Mouse (Mus musculus): ENCODE results near the gene Ifit3.
A peak's percentile ranks its signal among the peaks of the same experiment; 100 is the strongest.
"Not testable (repeated sequence)": the region's sequence is repeated elsewhere in the genome, so short reads cannot be mapped to it uniquely, and the experiment has no call there.

The Ifit3 gene

DNA sequence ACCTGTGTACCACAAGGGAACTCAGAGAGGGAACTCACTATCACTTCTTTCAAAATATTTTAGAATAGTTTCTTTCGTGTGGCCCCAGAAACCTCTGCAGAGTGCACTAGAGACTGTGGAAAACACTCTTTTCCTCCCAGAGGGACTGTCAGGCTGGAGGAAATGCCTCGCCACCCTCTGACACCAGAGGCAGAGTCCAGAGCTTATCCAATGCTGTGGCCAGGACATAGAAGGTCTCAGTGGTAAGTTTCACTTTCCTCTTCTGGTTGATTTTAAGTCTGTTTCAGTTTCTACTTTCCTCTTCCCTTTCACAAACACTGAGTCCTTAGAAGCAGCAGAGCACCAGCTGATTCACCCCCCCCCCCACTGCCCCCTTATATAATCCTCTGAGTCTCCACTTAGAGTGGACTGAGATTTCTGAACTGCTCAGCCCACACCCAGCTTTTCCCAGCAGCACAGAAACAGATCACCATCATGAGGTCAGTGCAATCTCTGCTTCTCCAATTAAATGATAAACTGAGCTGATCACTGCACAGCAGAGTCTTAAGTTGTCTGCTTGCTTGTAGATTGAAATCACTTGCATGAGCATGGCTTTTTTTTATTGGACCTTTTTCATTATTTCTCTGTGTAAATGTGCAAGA lies at the start of gene Ifit3:
Gene Ifit3, plus strand, starts transcription at position 406 of the 641 bp plus-strand sequence.
- DNase-seq (ENCODE audit: low read depth, low spot score), result not testable (repeated sequence)

GRCm38 (mm10) chr19:34539422-34539821 lies 43.9 kb upstream of the Ifit3 start:
- no peak for DNase-seq (ENCODE audit: low read depth, low spot score)

- DNase-seq (ENCODE audit: low read depth, low spot score), result no peak
Observed at GRCm38 (mm10) chr19:34546211-34546610, 37.1 kb upstream of the Ifit3 start.

DNA sequence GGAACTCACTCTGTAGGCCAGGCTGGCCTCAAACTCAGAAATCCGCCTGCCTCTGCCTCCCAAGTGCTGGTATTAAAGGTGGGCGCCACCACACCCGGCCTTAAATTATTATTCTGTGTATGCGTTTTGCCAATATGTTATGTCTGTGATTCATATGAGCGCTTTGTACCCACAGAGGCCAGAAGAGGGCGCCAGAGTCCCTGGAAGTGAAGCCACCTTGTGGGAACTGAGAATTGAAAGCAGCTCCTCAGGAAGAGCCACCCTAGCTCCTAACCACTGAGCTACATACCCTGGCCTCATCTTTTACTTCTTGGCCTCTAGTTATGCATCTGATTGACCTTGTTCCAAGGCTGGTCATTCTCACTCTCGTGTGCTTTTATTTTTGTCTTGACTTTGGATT lies 35.4 kb upstream of the Ifit3 start:
- DNase-seq (ENCODE audit: low read depth, low spot score), result peak; percentile 82

DNA sequence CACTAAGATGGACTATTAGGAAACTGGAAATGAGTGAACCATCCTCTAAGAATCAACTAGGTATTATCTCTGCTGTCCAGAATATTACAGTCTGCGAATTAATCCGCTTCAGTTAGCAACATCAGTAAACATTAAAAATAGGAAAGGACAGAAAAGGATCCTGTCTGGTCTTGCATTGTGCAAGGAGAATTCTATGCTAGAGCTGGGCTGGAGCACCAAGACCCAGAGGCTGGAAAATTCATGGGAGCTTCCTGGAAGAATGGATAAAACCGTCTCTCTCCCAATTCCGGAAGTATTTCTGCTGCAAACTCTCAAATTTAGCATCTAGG lies 33.2 kb upstream of the Ifit3 start:
- no peak for DNase-seq (ENCODE audit: low read depth, low spot score)

DNA sequence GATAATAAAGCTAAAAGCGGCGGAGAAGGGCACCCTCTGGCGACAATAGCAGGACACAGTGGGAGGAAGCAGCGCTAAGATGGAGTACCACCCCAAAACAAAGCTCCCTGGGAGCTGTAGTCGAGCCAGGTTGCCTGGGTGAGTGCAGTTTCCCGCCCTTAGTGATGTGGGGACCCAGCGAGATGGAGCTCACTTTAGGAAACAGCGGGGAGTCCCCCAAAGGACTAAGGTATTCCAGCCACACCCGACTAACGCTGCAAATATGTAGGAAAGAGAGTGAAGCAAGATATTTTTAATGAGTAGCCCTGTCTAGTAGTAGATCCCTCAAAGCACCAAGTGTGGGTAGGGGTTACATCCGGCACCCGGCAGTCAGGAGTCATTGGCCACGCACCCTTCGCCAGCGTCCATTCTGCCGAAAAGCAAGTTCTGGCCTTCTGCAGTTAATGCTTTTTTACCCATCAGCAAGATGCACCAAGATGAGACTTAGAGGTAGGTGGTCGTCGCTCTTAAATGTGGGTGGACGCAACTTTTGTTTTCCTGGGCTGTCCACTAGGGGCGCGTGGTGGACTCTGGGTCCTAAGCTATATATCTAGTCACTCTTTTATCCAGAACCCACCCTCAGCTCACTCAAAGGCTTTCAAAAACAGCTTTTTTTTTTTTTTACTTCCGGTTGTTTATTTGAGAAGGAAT lies 32.7 kb upstream of the Ifit3 start, which contains the start of gene Ifit2:
Gene Ifit2, plus strand, starts transcription at position 161 of the 690 bp plus-strand sequence.
- DNase-seq (ENCODE audit: low read depth, low spot score), result peak; percentile 67

- no peak for DNase-seq (ENCODE audit: low read depth, low spot score)
Observed at GRCm38 (mm10) chr19:34551981-34552380, 31.4 kb upstream of the Ifit3 start.

- no peak for DNase-seq (ENCODE audit: low read depth, low spot score)
Observed at GRCm38 (mm10) chr19:34553021-34553420, 30.3 kb upstream of the Ifit3 start.

GRCm38 (mm10) chr19:34553522-34553921 lies 29.8 kb upstream of the Ifit3 start:
- DNase-seq (ENCODE audit: low read depth, low spot score), result no peak

DNA sequence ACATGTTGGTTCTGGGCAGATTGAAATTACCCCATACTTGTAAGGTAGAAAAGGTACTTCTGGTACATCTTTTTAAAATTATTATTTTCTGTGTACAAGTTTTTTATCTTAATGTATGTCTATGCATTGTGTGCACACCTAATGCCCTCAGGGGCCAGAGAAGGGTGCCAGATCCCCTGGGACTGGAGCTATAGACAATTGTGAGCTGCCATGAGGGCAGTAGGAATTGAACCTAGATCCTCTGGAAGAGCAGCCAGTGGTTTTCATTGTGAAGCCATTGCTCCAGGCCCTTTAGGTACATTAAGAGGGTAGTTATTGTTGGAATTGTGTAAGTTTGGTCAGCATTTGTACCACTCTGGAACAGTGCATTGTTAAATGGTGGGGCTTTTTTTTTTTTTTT lies 29.3 kb upstream of the Ifit3 start:
- DNase-seq (ENCODE audit: low read depth, low spot score), result no peak

DNA sequence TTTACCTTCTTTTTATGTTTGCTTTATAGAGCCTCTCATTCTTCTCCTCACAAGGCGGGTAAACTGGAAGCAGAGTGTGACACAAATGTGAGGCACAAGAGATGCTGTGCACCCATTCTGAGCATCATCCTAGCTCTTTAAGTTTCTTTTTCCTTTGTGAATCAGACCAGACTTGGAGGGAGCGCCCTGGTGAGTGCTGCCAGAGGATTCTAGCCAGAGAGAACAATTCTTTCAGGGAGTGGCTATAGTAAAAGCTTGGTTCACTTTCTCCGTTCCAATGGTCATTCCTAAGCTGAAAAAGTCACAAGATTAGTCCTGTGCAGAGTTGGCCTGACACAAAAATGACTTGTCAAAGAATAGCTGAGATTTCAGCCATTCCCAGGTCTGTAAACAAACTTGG lies 26.7 kb upstream of the Ifit3 start:
- no peak for DNase-seq (ENCODE audit: low read depth, low spot score)

GRCm38 (mm10) chr19:34562556-34562955 lies 20.8 kb upstream of the Ifit3 start:
- DNase-seq (ENCODE audit: low read depth, low spot score), result no peak

- no peak for DNase-seq (ENCODE audit: low read depth, low spot score)
Observed at GRCm38 (mm10) chr19:34566178-34566784, 17.1 kb upstream of the Ifit3 start.

- no peak for DNase-seq (ENCODE audit: low read depth, low spot score)
Observed at GRCm38 (mm10) chr19:34568988-34569895, 14.1 kb upstream of the Ifit3 start.

DNA sequence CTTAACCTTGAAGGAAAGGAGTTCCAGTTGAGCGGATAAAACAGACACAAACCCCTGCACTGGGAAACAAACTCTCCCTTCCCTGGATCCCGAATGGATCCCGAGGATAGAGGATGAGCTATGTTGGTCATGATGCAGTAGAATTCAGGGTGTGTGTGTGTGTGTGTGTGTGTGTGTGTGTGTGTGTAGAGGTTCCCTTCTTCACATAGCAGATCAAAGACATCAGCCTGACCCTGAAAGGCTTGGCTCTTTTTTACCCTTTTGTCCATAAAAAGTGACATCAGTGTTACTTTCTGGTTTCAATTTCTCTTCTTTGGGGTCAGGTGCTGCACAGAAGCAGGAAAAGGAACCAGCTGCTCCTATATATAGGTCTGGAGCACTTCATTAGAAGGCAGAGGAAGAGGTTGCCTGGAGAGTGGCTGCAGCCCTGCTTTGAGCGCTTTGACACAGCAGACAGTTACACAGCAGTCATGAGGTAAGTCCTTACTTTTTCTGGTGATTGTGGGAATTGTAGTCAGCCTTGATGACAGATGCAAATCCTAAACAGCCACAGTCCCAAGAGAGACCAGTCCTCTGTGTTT lies 13.3 kb upstream of the Ifit3 start:
- DNase-seq (ENCODE audit: low read depth, low spot score), result no peak

DNA sequence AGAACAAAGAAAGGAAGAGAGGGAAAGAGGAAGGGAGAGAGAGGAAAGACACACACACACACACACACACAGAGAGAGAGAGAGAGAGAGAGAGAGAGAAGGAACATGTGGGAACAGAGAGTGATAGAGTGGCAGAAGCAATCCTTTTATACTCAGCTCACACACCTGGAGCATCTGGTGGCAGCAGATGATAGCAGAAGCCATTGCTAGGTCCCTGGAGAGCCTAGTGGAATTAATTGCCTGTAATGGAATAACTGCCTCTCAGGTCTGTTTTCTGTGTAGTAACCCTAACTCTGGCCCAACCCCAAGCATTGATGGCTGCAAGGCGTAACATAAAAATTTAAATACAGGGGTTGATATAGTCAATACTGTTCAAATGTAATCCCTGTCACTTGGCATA lies 12.3 kb upstream of the Ifit3 start:
- no peak for DNase-seq (ENCODE audit: low read depth, low spot score)

GRCm38 (mm10) chr19:34573650-34574049 lies 9.7 kb upstream of the Ifit3 start:
- DNase-seq (ENCODE audit: low read depth, low spot score), result no peak

DNA sequence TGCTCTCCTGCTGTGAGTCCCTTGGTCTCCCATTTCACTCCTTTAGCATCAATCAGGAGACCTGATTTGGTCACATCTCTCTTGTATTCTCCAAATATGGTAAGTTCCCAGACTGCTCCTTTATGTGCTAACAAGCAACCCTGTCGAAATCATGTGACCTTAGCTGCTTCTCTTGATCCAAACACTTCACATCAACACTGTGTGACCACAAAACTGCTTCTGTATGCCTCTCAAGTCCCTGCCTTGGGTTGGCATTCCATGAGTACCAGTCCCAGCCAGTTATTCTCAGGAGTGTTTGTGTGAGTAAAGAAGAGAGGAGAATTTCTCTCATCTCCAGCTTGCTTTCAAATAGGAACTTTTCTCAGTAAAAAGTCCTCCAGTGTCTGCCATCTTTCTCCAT lies 6.2 kb upstream of the Ifit3 start:
- DNase-seq (ENCODE audit: low read depth, low spot score), result no peak

GRCm38 (mm10) chr19:34582696-34583095 lies 635 bp upstream of the Ifit3 start:
- DNase-seq (ENCODE audit: low read depth, low spot score), result not testable (repeated sequence)

DNA sequence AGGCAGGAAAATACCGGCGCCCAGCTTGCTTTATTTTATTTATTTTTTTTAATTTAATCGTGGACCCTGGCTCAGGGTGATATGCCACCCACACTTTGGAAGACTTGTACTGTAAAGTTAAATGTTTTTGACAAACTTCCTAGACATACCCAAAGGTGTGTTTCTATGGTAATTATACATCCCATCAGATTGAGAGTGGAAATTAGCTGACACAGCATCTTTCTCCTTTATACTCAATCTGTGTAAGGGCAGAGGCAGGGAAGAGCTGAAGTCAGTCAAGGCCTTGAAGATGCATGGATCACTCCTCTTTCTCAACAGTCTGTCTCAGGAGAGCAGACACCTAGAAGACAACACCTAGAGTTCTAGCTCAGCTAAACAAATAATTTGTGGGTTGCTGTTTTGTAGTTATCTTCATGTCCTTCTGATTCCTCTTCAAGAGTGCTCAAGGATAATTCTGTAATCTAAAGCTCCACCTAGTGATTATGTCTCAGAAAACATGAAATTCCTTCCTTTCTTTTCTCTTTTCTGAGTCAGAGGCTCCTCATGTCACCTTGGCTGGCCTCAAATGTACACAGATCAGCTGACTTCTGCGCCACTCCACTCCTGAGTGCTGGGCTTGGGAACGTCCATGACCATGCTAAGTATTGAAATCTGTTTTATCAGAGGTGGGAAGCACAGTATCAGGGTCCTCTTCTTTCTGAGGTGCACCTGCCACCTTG lies 2.6 kb downstream of the Ifit3 start:
- DNase-seq (ENCODE audit: low read depth, low spot score), result not testable (repeated sequence)

Data from R1 (cell line).